Mouse (Mus musculus) neural tube, embryonic 15.5 days (tissue): ENCODE data around the gene Crtc3. TPM values are rescaled to one million over a fixed set of nuclear protein-coding genes. Genes with fewer than 3 reads are reported as not detected.
A peak's percentile ranks its signal among the peaks of the same experiment; 100 is the strongest.

ENCODE experiments used
- ATAC-seq: fragments of 200-750 bp; cut with Nextera tagmentation; 2 replicates; pipeline ENCODE4 v1.8.0; 2017; ENCODE audit warnings: mild to moderate bottlenecking, moderate TSS enrichment, moderate library complexity; ENCODE audit not compliant: low FRiP score
- H3K27ac ChIP-seq: fragments of 300-500 bp; sonication (generic); replicated peaks from 2 replicates; pipeline ENCODE4 v1.5.1; 2015; ENCODE audit warnings: mild to moderate bottlenecking, inconsistent platforms
- H3K27me3 ChIP-seq: fragments of 300-500 bp; sonication (generic); replicated peaks from 2 replicates; pipeline ENCODE4 v1.6.1; 2015; ENCODE audit warnings: inconsistent platforms
- H3K36me3 ChIP-seq: fragments of 300-500 bp; sonication (generic); 2 replicates; pipeline ENCODE4 v1.6.1; 2015; ENCODE audit warnings: inconsistent platforms
- H3K4me1 ChIP-seq: fragments of 300-500 bp; sonication (generic); 2 replicates; pipeline ENCODE4 v1.6.1; 2015; ENCODE audit warnings: inconsistent platforms
- H3K4me2 ChIP-seq: fragments of 300-500 bp; sonication (generic); 2 replicates; pipeline ENCODE4 v1.6.1; 2015; ENCODE audit warnings: inconsistent platforms, mild to moderate bottlenecking, moderate library complexity
- H3K4me3 ChIP-seq: fragments of 300-500 bp; sonication (generic); replicated peaks from 2 replicates; pipeline ENCODE4 v1.5.1; 2015; ENCODE audit warnings: mild to moderate bottlenecking, inconsistent platforms
- H3K9ac ChIP-seq: fragments of 300-500 bp; sonication (generic); replicated peaks from 2 replicates; pipeline ENCODE4 v1.6.1; 2015; ENCODE audit warnings: mild to moderate bottlenecking, inconsistent platforms
- H3K9me3 ChIP-seq: fragments of 300-500 bp; sonication (generic); replicated peaks from 2 replicates; pipeline ENCODE4 v1.6.1; 2016; ENCODE audit warnings: inconsistent platforms
- WGBS: fragments of 180-500 bp; shearing (Covaris S2); methylation state at CpG from one replicate; pipeline ENCODE4 v1.1.7; 2015; ENCODE audit warnings: mixed read lengths; 5-methylcytosine and 5-hydroxymethylcytosine counted together
- polyA plus RNA-seq: library from polyadenylated mRNA; unstranded; fragments of >200 nt; fragmentation: Nextera tagmentation; extraction: Ambion mirVana; gene quantifications from 2 replicates; pipeline ENCODE4 v1.2.1, GENCODE M21; 2015

Crtc3 gene
- polyA plus RNA-seq, 1 experiment from 2014 or later, result 18.4 TPM

GRCm38 (mm10) chr7:80654393-80654792 lies 34.3 kb downstream of the Crtc3 start:
- Histone ChIP-seq H3K27ac (no peak overlapping the region), H3K36me3 (no peaks in the 10 kb centered on the region), H3K27me3 (no peaks in the 10 kb centered on the region), H3K4me3 (no peak overlapping the region), H3K9me3 (no peaks in the 10 kb centered on the region), H3K9ac (no peak overlapping the region), H3K4me1 (peaks cover 51% of the 10 kb centered on the region), H3K4me2 (no peak overlapping the region)
- WGBS, result 89% methylated on average over 7 of the region's 7 CpGs
- no peak for ATAC-seq

- Histone ChIP-seq H3K4me1 (peaks cover 51% of the 10 kb centered on the region), H3K4me2 (no peak overlapping the region), H3K4me3 (no peak overlapping the region), H3K36me3 (no peaks in the 10 kb centered on the region), H3K27me3 (no peaks in the 10 kb centered on the region), H3K27ac (no peak overlapping the region), H3K9ac (no peak overlapping the region), H3K9me3 (no peaks in the 10 kb centered on the region)
- 88% methylated on average over 7 of the region's 7 CpGs for WGBS
- no peak for ATAC-seq
These were observed 34.7 kb downstream of the Crtc3 start for GRCm38 (mm10) chr7:80653971-80654370.

- H3K4me3 ChIP-seq, result no peak overlapping the region
- no peak overlapping the region for H3K4me2 ChIP-seq
- ATAC-seq, result no peak
- H3K9me3 ChIP-seq, result no peaks in the 10 kb centered on the region
- H3K9ac ChIP-seq, result no peak overlapping the region
- H3K4me1 ChIP-seq, result peaks cover 51% of the 10 kb centered on the region
- 31% methylated on average over 10 of the region's 10 CpGs for WGBS
- peak overlapping the region; percentile 75 for H3K27ac ChIP-seq
- H3K36me3 ChIP-seq, result no peaks in the 10 kb centered on the region
- no peaks in the 10 kb centered on the region for H3K27me3 ChIP-seq
These were observed 35.6 kb downstream of the Crtc3 start for GRCm38 (mm10) chr7:80653077-80653476.

- H3K4me2 ChIP-seq, result no peak overlapping the region
- no peaks in the 10 kb centered on the region for H3K9me3 ChIP-seq
- peaks cover 48% of the 10 kb centered on the region for H3K4me1 ChIP-seq
- H3K4me3 ChIP-seq, result no peak overlapping the region
- peak overlapping the region; percentile 75 for H3K27ac ChIP-seq
- H3K9ac ChIP-seq, result no peak overlapping the region
- no peaks in the 10 kb centered on the region for H3K36me3 ChIP-seq
- 29% methylated on average over 5 of the region's 5 CpGs for WGBS
- no peaks in the 10 kb centered on the region for H3K27me3 ChIP-seq
- ATAC-seq, result no peak
These were observed 36.4 kb downstream of the Crtc3 start for GRCm38 (mm10) chr7:80652289-80652688.

- Histone ChIP-seq H3K4me1 (peaks cover 20% of the 10 kb centered on the region), H3K9me3 (no peaks in the 10 kb centered on the region), H3K9ac (no peak overlapping the region), H3K27ac (no peak overlapping the region), H3K4me3 (no peak overlapping the region), H3K4me2 (no peak overlapping the region), H3K36me3 (no peaks in the 10 kb centered on the region), H3K27me3 (no peaks in the 10 kb centered on the region)
- 61% methylated on average over 7 of the region's 7 CpGs for WGBS
- no peak for ATAC-seq
These were observed 41.2 kb downstream of the Crtc3 start for GRCm38 (mm10) chr7:80647437-80647871.

- Histone ChIP-seq H3K9me3 (no peaks in the 10 kb centered on the region), H3K36me3 (no peaks in the 10 kb centered on the region), H3K4me2 (no peak overlapping the region), H3K27me3 (no peaks in the 10 kb centered on the region), H3K4me1 (peaks cover 31% of the 10 kb centered on the region), H3K9ac (no peak overlapping the region), H3K27ac (no peak overlapping the region), H3K4me3 (no peak overlapping the region)
- no peak for ATAC-seq
- WGBS, result 86% methylated on average over 10 of the region's 10 CpGs
These were observed 42.3 kb downstream of the Crtc3 start for GRCm38 (mm10) chr7:80646093-80647025.

- peaks cover 38% of the 10 kb centered on the region for H3K4me1 ChIP-seq
- no peaks in the 10 kb centered on the region for H3K9me3 ChIP-seq
- no peak overlapping the region for H3K27ac ChIP-seq
- no peak overlapping the region for H3K9ac ChIP-seq
- 64% methylated on average over 8 of the region's 8 CpGs for WGBS
- H3K4me2 ChIP-seq, result no peak overlapping the region
- no peaks in the 10 kb centered on the region for H3K36me3 ChIP-seq
- no peak overlapping the region for H3K4me3 ChIP-seq
- ATAC-seq, result no peak
- H3K27me3 ChIP-seq, result no peaks in the 10 kb centered on the region
These were observed 45.6 kb downstream of the Crtc3 start for GRCm38 (mm10) chr7:80642976-80643666.

GRCm38 (mm10) chr7:80642552-80642951 lies 46.1 kb downstream of the Crtc3 start:
- Histone ChIP-seq H3K27me3 (no peaks in the 10 kb centered on the region), H3K36me3 (no peaks in the 10 kb centered on the region), H3K4me3 (no peak overlapping the region), H3K4me1 (peaks cover 36% of the 10 kb centered on the region), H3K27ac (no peak overlapping the region), H3K9me3 (no peaks in the 10 kb centered on the region), H3K9ac (no peak overlapping the region), H3K4me2 (no peak overlapping the region)
- 68% methylated on average over 5 of the region's 5 CpGs for WGBS
- ATAC-seq, result no peak

GRCm38 (mm10) chr7:80641899-80642298 lies 46.8 kb downstream of the Crtc3 start:
- Histone ChIP-seq H3K27ac (no peak overlapping the region), H3K9ac (no peak overlapping the region), H3K4me3 (no peak overlapping the region), H3K36me3 (no peaks in the 10 kb centered on the region), H3K4me1 (peaks cover 37% of the 10 kb centered on the region), H3K9me3 (no peaks in the 10 kb centered on the region), H3K4me2 (no peak overlapping the region), H3K27me3 (no peaks in the 10 kb centered on the region)
- 83% methylated on average over 7 of the region's 7 CpGs for WGBS
- ATAC-seq, result no peak

GRCm38 (mm10) chr7:80641497-80641896 lies 47.2 kb downstream of the Crtc3 start:
- Histone ChIP-seq H3K9me3 (no peaks in the 10 kb centered on the region), H3K27me3 (no peaks in the 10 kb centered on the region), H3K4me3 (no peak overlapping the region), H3K27ac (peak overlapping the region; percentile 33; the same call in 1 of the 2 replicates), H3K4me2 (no peak overlapping the region), H3K4me1 (peaks cover 41% of the 10 kb centered on the region), H3K9ac (no peak overlapping the region), H3K36me3 (no peaks in the 10 kb centered on the region)
- 18% methylated on average over 4 of the region's 4 CpGs for WGBS
- peak; percentile 39; the same call in 1 of the 2 replicates for ATAC-seq

- 82% methylated on average over 3 of the region's 3 CpGs for WGBS
These were observed 48.7 kb downstream of the Crtc3 start for GRCm38 (mm10) chr7:80639981-80640380.

GRCm38 (mm10) chr7:80638460-80638859 lies 50.2 kb downstream of the Crtc3 start:
- H3K4me2 ChIP-seq, result no peak overlapping the region
- no peak for ATAC-seq
- no peak overlapping the region for H3K9ac ChIP-seq
- H3K4me1 ChIP-seq, result peaks cover 56% of the 10 kb centered on the region
- 73% methylated on average over 10 of the region's 10 CpGs for WGBS
- no peak overlapping the region for H3K27ac ChIP-seq
- H3K36me3 ChIP-seq, result no peaks in the 10 kb centered on the region
- no peak overlapping the region for H3K4me3 ChIP-seq
- no peaks in the 10 kb centered on the region for H3K27me3 ChIP-seq
- no peaks in the 10 kb centered on the region for H3K9me3 ChIP-seq

More at GRCm38 (mm10) chr7:80639981-80640380, 48.7 kb downstream of the Crtc3 start:
- Histone ChIP-seq H3K9ac (no peak overlapping the region), H3K4me1 (peaks cover 57% of the 10 kb centered on the region), H3K27ac (no peak overlapping the region), H3K4me3 (no peak overlapping the region), H3K9me3 (no peaks in the 10 kb centered on the region), H3K36me3 (no peaks in the 10 kb centered on the region), H3K27me3 (no peaks in the 10 kb centered on the region), H3K4me2 (no peak overlapping the region)
- no peak for ATAC-seq
